Mouse (Mus musculus): ENCODE measurements around the gene Ube2k.

The Ube2k gene

GRCm38 (mm10) chr5:65638896-65639295 is 101.9 kb downstream of the Ube2k start:
- CTCF ChIA-PET: no interaction called here
